Mouse (Mus musculus) liver, adult 2 months (tissue): ENCODE results near the gene Ggcx.

Source experiments
- CTCF ChIP-seq: fragments of 200-500 bp; IDR thresholded peaks from 2 replicates; pipeline ENCODE4 v1.5.1; 2011; ENCODE audit warnings: low read depth, low read length, control low read depth
- POLR2A ChIP-seq: fragments of 200-500 bp; IDR thresholded peaks from 2 replicates; pipeline ENCODE4 v1.6.1; 2011; ENCODE audit warnings: low read length, control low read depth; ENCODE audit not compliant: insufficient read depth; ENCODE audit errors: extremely low read depth

DNA sequence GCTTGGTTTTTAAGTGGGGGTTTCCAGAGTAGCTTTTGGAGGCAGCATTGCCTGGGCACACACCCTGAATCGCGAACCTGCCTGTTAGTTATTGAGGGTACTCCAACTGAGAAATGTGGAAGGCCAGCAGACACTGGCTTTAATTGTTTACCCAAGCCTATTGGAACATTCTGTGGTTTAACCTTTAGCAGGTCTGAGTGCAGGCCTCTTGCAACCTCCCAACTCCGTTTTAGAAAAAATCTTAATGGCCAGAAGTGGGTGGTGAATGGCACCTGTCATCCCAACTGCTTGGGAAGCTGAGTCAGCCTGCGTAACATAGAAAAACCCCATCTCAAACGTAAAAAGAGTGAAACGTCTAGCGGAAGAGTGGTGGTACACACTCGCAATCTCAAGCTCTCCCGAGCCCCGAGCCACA is 17.3 kb upstream of the Ggcx start:
- TF ChIP-seq CTCF = no peak
- TF ChIP-seq POLR2A = no peak
